Mouse (Mus musculus): ENCODE measurements at regions not wholly inside any gene's neighbourhood (a gene's known extent, or its start where the extent isn't known, plus 50 kb on each side); places are given as distances from the start of the nearest gene placed in this dataset.

- in situ Hi-C loops (cut with MboI; ENCODE audit: low pct_ligation_motif_present, low pct_unique_long_range_greater_than_20kb, low sequenced_read_pairs), result no loop called here
- H3K27me3 ChIP-seq (replicated peaks), result no peaks in the 10 kb centered on the region
- no peaks in the 10 kb centered on the region for H3K79me2 ChIP-seq (replicated peaks; ENCODE audit: control insufficient read depth, extremely low read depth, insufficient read depth, poor library complexity, severe bottlenecking)
- no peaks in the 10 kb centered on the region for H3K9me3 ChIP-seq (replicated peaks; ENCODE audit: low read length)
- no peak overlapping the region for H3K9ac ChIP-seq (ENCODE audit: insufficient read depth, low read depth)
- TF ChIP-seq MEF2A (IDR thresholded peaks at IDR 0.05; ENCODE audit: borderline replicate concordance, low read depth, low read length) (no peak), MAX (IDR thresholded peaks at IDR 0.05; ENCODE audit: low read length) (no peak), ELF1 (IDR thresholded peaks at IDR 0.05; ENCODE audit: low read depth, low read length) (no peak), ZMIZ1 (IDR thresholded peaks at IDR 0.05; ENCODE audit: low read depth, low read length) (no peak), KAT2A (IDR thresholded peaks at IDR 0.05; ENCODE audit: insufficient replicate concordance, low read length) (no peak), TCF12 (IDR thresholded peaks at IDR 0.05; ENCODE audit: low read depth, low read length) (no peak), POLR2A (IDR thresholded peaks at IDR 0.05; ENCODE audit: low read depth, low read length) (no peak), HCFC1 (IDR thresholded peaks at IDR 0.05; ENCODE audit: low read depth, low read length) (no peak), ETS1 (conservative IDR thresholded peaks at IDR 0.05; ENCODE audit: low read depth, low read length) (no peak), SMC3 (IDR thresholded peaks at IDR 0.05; ENCODE audit: low read depth, low read length) (no peak), PAX5 (IDR thresholded peaks at IDR 0.05; ENCODE audit: low read length) (no peak), GABPA (IDR thresholded peaks at IDR 0.05; ENCODE audit: insufficient replicate concordance, low read depth, low read length) (no peak), NRF1 (IDR thresholded peaks at IDR 0.05; ENCODE audit: low read depth, low read length) (no peak)
- H3K36me3 ChIP-seq (replicated peaks in 1 of 2; ENCODE audit: control insufficient read depth in 1 of 2, insufficient read depth in 1 of 2, low read length in 1 of 2), result no peaks in the 10 kb centered on the region
- dilution Hi-C loops (cut with MboI; ENCODE audit: extremely low pct_ligation_motif_present, extremely low pct_unique_long_range_greater_than_20kb, low sequenced_read_pairs), result no loop called here
- DNase-seq (ENCODE audit: extremely low read depth), result no peak
- H3K4me3 ChIP-seq (replicated peaks in 1 of 3; ENCODE audit: low read depth in 2 of 3, low read length in 2 of 3, poor library complexity in 1 of 3), result no peak overlapping the region
- H3K4me1 ChIP-seq (ENCODE audit: control insufficient read depth in 1 of 2, insufficient read depth in 2 of 2), result peaks cover 3 to 31% of the 10 kb centered on the region in 2 experiments; a peak in 2 of 4 replicates
- no peak overlapping the region for H3K27ac ChIP-seq (ENCODE audit: insufficient read depth, low read depth)
- no peak overlapping the region for H3K4me2 ChIP-seq (ENCODE audit: insufficient read depth, low read depth, poor library complexity, severe bottlenecking)
These were observed 98.6 kb upstream of the Pgrmc2 start for GRCm38 (mm10) chr3:41181438-41181837.

GRCm38 (mm10) chr3:41180911-41181310 is 98.1 kb upstream of the Pgrmc2 start:
- in situ Hi-C loops (cut with MboI; ENCODE audit: low pct_ligation_motif_present, low pct_unique_long_range_greater_than_20kb, low sequenced_read_pairs), result no loop called here
- H3K27ac ChIP-seq (ENCODE audit: insufficient read depth, low read depth), result no peak overlapping the region
- TF ChIP-seq MAFK (IDR thresholded peaks at IDR 0.05; ENCODE audit: insufficient replicate concordance, low read length) (no peak), MEF2A (IDR thresholded peaks at IDR 0.05; ENCODE audit: borderline replicate concordance, low read depth, low read length) (no peak), TBP (conservative IDR thresholded peaks at IDR 0.05; ENCODE audit: low read depth, low read length) (no peak), USF1 (IDR thresholded peaks at IDR 0.05; ENCODE audit: low read depth, low read length) (no peak), RCOR1 (conservative IDR thresholded peaks at IDR 0.05; ENCODE audit: low read depth, low read length) (no peak), POLR2A (IDR thresholded peaks at IDR 0.05; ENCODE audit: low read depth, low read length) (no peak), MXI1 (IDR thresholded peaks at IDR 0.05; ENCODE audit: low read depth, low read length) (no peak), NELFE (IDR thresholded peaks at IDR 0.05; ENCODE audit: low read depth, low read length) (no peak), JUND (conservative IDR thresholded peaks at IDR 0.05; ENCODE audit: low read depth, low read length) (no peak), PAX5 (IDR thresholded peaks at IDR 0.05; ENCODE audit: low read length) (no peak), SIN3A (IDR thresholded peaks at IDR 0.05; ENCODE audit: low read length) (no peak), E2F4 (IDR thresholded peaks at IDR 0.05; ENCODE audit: insufficient replicate concordance, low read depth, low read length) (no peak), ZMIZ1 (IDR thresholded peaks at IDR 0.05; ENCODE audit: low read depth, low read length) (no peak), MAZ (IDR thresholded peaks at IDR 0.05; ENCODE audit: low read depth, low read length) (no peak), MAX (IDR thresholded peaks at IDR 0.05; ENCODE audit: low read length) (no peak), JUN (IDR thresholded peaks at IDR 0.05; ENCODE audit: insufficient read depth, low read depth, low read length) (no peak), ZC3H11A (IDR thresholded peaks at IDR 0.05; ENCODE audit: low read depth, low read length) (no peak)
- no peak overlapping the region for H3K4me2 ChIP-seq (ENCODE audit: insufficient read depth, low read depth, poor library complexity, severe bottlenecking)
- H3K27me3 ChIP-seq (replicated peaks), result no peaks in the 10 kb centered on the region
- H3K79me2 ChIP-seq (replicated peaks; ENCODE audit: control insufficient read depth, extremely low read depth, insufficient read depth, poor library complexity, severe bottlenecking), result no peaks in the 10 kb centered on the region
- no peaks in the 10 kb centered on the region for H3K9me3 ChIP-seq (replicated peaks; ENCODE audit: low read length)
- H3K4me3 ChIP-seq (replicated peaks in 1 of 3; ENCODE audit: low read depth in 2 of 3, low read length in 2 of 3, poor library complexity in 1 of 3), result no peak overlapping the region
- no peak overlapping the region for H3K9ac ChIP-seq (ENCODE audit: insufficient read depth, low read depth)
- dilution Hi-C loops (cut with MboI; ENCODE audit: extremely low pct_ligation_motif_present, extremely low pct_unique_long_range_greater_than_20kb, low sequenced_read_pairs), result no loop called here
- no peaks in the 10 kb centered on the region for H3K36me3 ChIP-seq (replicated peaks in 1 of 2; ENCODE audit: control insufficient read depth in 1 of 2, insufficient read depth in 1 of 2, low read length in 1 of 2)
- DNase-seq (ENCODE audit: extremely low read depth), result no peak
- H3K4me1 ChIP-seq (ENCODE audit: control insufficient read depth in 1 of 2, insufficient read depth in 2 of 2), result peaks cover 3 to 31% of the 10 kb centered on the region in 2 experiments; a peak in 2 of 4 replicates

Data from CH12.LX (cell line).